In the genomic region with DNA sequence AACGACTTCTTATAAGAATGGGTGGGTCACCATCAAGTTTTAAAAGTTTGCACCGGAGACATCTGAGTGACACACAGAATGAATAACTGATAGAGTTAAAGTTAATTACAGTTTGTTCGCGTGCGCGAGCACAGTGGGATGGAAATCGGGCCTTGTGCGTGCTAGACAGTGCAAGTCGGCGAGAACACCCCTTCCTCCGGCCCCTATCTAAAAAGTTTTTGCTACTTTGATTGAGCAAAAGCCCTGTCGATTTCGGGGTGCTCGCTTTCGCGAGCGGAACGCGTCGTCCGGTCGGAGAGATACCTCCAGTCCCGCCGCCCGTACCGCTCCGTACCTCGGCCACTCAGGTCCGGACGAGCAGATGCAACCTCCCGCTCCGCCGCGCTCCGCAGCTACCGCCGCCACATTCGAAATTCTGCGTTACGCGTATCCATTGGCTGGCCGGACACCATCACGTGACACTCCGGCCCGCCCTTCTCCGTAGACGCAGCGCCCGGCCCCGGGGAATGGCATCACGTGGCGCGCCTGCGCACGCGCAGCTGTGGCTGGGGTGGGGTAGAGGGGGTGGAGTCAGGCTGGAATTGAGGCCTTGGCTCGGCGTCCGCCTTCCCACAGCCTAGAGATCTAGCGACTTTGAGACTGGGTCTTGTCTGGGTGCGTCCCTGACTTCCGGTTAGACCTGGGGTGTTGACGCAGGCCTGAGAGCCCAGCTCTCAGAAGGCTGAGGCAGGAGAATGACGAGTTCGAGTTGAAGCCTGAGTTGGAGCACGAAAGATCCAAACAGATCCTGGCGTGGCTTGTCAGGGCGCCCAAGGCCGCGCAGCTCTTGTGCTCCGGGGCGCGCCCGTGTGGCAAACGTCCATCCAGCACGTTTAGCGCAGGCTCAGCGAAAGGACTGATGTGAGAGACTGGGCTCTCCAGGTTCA, we compare ENCODE assay signal across 8 mouse cellular contexts. TPM values are rescaled to one million over a fixed set of nuclear protein-coding genes. Genes with fewer than 3 reads are reported as not detected.
DNase-seq lines count a peak whose midpoint lies in the region; ATAC-seq lines count a peak whose summit lies in the region.

TSS of gene Sgo1 (minus strand) at position 457 of the 926 bp plus-strand sequence.

- no peaks in the 10 kb centered on the region for H3K36me3 ChIP-seq in hindbrain, embryonic 14.5 days (replicated peaks; ENCODE audit: control insufficient read depth, insufficient read depth)

- peak within 1 kb of the TSS; percentile 79 for H3K9ac ChIP-seq in hindbrain, embryonic 14.5 days

- peak within 1 kb of the TSS; percentile 97 for H3K27ac ChIP-seq in hindbrain, embryonic 14.5 days

- under 1% methylated on average over 78 of the region's 78 CpGs for WGBS in hindbrain, embryonic 14.5 days

- peak; percentile 100 for ATAC-seq in hindbrain, embryonic 14.5 days (ENCODE audit: low FRiP score)

- peak within 1 kb of the TSS; percentile 70 for H3K4me2 ChIP-seq in hindbrain, embryonic 14.5 days (replicated peaks)

- peak within 1 kb of the TSS; percentile 42 for H3K4me3 ChIP-seq in hindbrain, embryonic 14.5 days (replicated peaks; ENCODE audit: low read length)

- H3K9me3 ChIP-seq in hindbrain, embryonic 14.5 days (ENCODE audit: control insufficient read depth, low read length): no peaks in the 10 kb centered on the region

- no peaks in the 10 kb centered on the region for H3K27me3 ChIP-seq in hindbrain, embryonic 14.5 days (ENCODE audit: control insufficient read depth, insufficient read depth, low read length)

- peaks cover 9% of the 10 kb centered on the region for H3K4me1 ChIP-seq in hindbrain, embryonic 14.5 days (replicated peaks; ENCODE audit: control insufficient read depth, insufficient read depth, low read length)

- peak; percentile 98 for DNase-seq in R1 (ENCODE audit: low read depth, low spot score)
- DNase-seq in cerebellum, postnatal 25 days: peak; percentile 97 to 98
- peak; percentile 90 to 92 for DNase-seq in frontal cortex, postnatal 25 days (ENCODE audit: low spot score in 2 of 2)
- peak; percentile 99 for DNase-seq in hindbrain, embryonic 14.5 days (ENCODE audit: low spot score)
- DNase-seq in layer of hippocampus, postnatal 36 days: peak; percentile 96
- DNase-seq in lung, postnatal 36 days: peak; percentile 97
- DNase-seq in retina, postnatal 1 day: peak; percentile 99
- peak; percentile 93 to 95 for DNase-seq in urinary bladder, adult 18-20 months (ENCODE audit: low spot score in 2 of 2)

RNA-seq across cellular contexts. Expression of gene Sgo1, which starts in this region (rescaled TPM):
- polyA plus RNA-seq in hindbrain, embryonic 14.5 days (2014; fragmentation: Nextera tagmentation; extraction: Ambion mirVana): 4.4 and 5.4 TPM in 2 replicates
- total RNA-seq in layer of hippocampus, postnatal 36 days (2021): under 1 TPM in 1 of 2 experiments, not detected in 1; 0.73 TPM

Comparison
In these comparisons a context has a peak if more than half of its experiments do, and no peak if none do; other contexts are left out.
1. Peak in every context shown above with its lines: DNase-seq, ATAC-seq, H3K4me3 ChIP-seq and H3K27ac ChIP-seq.
2. Peak in DNase-seq in layer of hippocampus, postnatal 36 days; RNA of the gene not detected or under 1 TPM.